Mouse (Mus musculus) neural tube, embryonic 15.5 days (tissue): ENCODE results near the gene Sim1. TPM values are rescaled to one million over a fixed set of nuclear protein-coding genes. Genes with fewer than 3 reads are reported as not detected.

Source experiments
- ATAC-seq: fragments of 200-750 bp; cut with Nextera tagmentation; 2 replicates; pipeline ENCODE4 v1.8.0; 2017; ENCODE audit warnings: mild to moderate bottlenecking, moderate TSS enrichment, moderate library complexity; ENCODE audit not compliant: low FRiP score
- H3K27ac ChIP-seq: fragments of 300-500 bp; sonication (generic); replicated peaks from 2 replicates; pipeline ENCODE4 v1.5.1; 2015; ENCODE audit warnings: mild to moderate bottlenecking, inconsistent platforms
- H3K27me3 ChIP-seq: fragments of 300-500 bp; sonication (generic); replicated peaks from 2 replicates; pipeline ENCODE4 v1.6.1; 2015; ENCODE audit warnings: inconsistent platforms
- H3K36me3 ChIP-seq: fragments of 300-500 bp; sonication (generic); 2 replicates; pipeline ENCODE4 v1.6.1; 2015; ENCODE audit warnings: inconsistent platforms
- H3K4me1 ChIP-seq: fragments of 300-500 bp; sonication (generic); 2 replicates; pipeline ENCODE4 v1.6.1; 2015; ENCODE audit warnings: inconsistent platforms
- H3K4me2 ChIP-seq: fragments of 300-500 bp; sonication (generic); 2 replicates; pipeline ENCODE4 v1.6.1; 2015; ENCODE audit warnings: inconsistent platforms, mild to moderate bottlenecking, moderate library complexity
- H3K4me3 ChIP-seq: fragments of 300-500 bp; sonication (generic); replicated peaks from 2 replicates; pipeline ENCODE4 v1.5.1; 2015; ENCODE audit warnings: mild to moderate bottlenecking, inconsistent platforms
- H3K9ac ChIP-seq: fragments of 300-500 bp; sonication (generic); replicated peaks from 2 replicates; pipeline ENCODE4 v1.6.1; 2015; ENCODE audit warnings: mild to moderate bottlenecking, inconsistent platforms
- H3K9me3 ChIP-seq: fragments of 300-500 bp; sonication (generic); replicated peaks from 2 replicates; pipeline ENCODE4 v1.6.1; 2016; ENCODE audit warnings: inconsistent platforms
- WGBS: fragments of 180-500 bp; shearing (Covaris S2); methylation state at CpG from one replicate; pipeline ENCODE4 v1.1.7; 2015; ENCODE audit warnings: mixed read lengths; 5-methylcytosine and 5-hydroxymethylcytosine counted together
- polyA plus RNA-seq: library from polyadenylated mRNA; unstranded; fragments of >200 nt; fragmentation: Nextera tagmentation; extraction: Ambion mirVana; gene quantifications from 2 replicates; pipeline ENCODE4 v1.2.1, GENCODE M21; 2015

Gene Sim1
- polyA plus RNA-seq, 1 experiment from 2014 or later, result 0.37 TPM

- 2% methylated on average over 26 of the region's 26 CpGs for WGBS
- ATAC-seq, result no peak
- Histone ChIP-seq H3K9ac (no peak overlapping the region), H3K36me3 (no peaks in the 10 kb centered on the region), H3K27me3 (peaks cover 89% of the 10 kb centered on the region), H3K27ac (no peak overlapping the region), H3K4me3 (no peak overlapping the region), H3K9me3 (no peaks in the 10 kb centered on the region), H3K4me1 (peaks cover 12% of the 10 kb centered on the region; the same call in 1 of the 2 replicates), H3K4me2 (no peak overlapping the region)
Observed at GRCm38 (mm10) chr10:50903846-50904763, 9.6 kb downstream of the Sim1 start.

- ATAC-seq, result no peak
- 6% methylated on average over 29 of the region's 29 CpGs for WGBS
Observed at GRCm38 (mm10) chr10:50904764-50905701, 10.5 kb downstream of the Sim1 start.

GRCm38 (mm10) chr10:50910400-50910799 lies 15.8 kb downstream of the Sim1 start:
- ATAC-seq, result 0 out of 2 replicates have a peak, but pooled peaks have one; percentile 53
- Histone ChIP-seq H3K9me3 (no peaks in the 10 kb centered on the region), H3K9ac (no peak overlapping the region), H3K4me1 (peaks cover 10% of the 10 kb centered on the region), H3K4me3 (peak overlapping the region; percentile 16), H3K27ac (no peak overlapping the region), H3K27me3 (peaks cover 75% of the 10 kb centered on the region), H3K36me3 (no peaks in the 10 kb centered on the region), H3K4me2 (peak overlapping the region; percentile 46)
- under 1% methylated on average over 16 of the region's 16 CpGs for WGBS

More at GRCm38 (mm10) chr10:50904764-50905701, 10.5 kb downstream of the Sim1 start:
- peaks cover 97% of the 10 kb centered on the region for H3K27me3 ChIP-seq
- no peaks in the 10 kb centered on the region for H3K9me3 ChIP-seq
- H3K4me2 ChIP-seq, result no peak overlapping the region
- H3K27ac ChIP-seq, result no peak overlapping the region
- no peak overlapping the region for H3K9ac ChIP-seq
- no peak overlapping the region for H3K4me3 ChIP-seq
- no peaks in the 10 kb centered on the region for H3K36me3 ChIP-seq
- H3K4me1 ChIP-seq, result peaks cover 12% of the 10 kb centered on the region; the same call in 1 of the 2 replicates

GRCm38 (mm10) chr10:50910861-50911410 lies 16.4 kb downstream of the Sim1 start:
- peak; percentile 75 for ATAC-seq
- Histone ChIP-seq H3K4me1 (peaks cover 10% of the 10 kb centered on the region), H3K27ac (no peak overlapping the region), H3K36me3 (no peaks in the 10 kb centered on the region), H3K27me3 (peaks cover 69% of the 10 kb centered on the region), H3K9me3 (no peaks in the 10 kb centered on the region), H3K4me2 (peak overlapping the region; percentile 46), H3K4me3 (peak overlapping the region; percentile 16), H3K9ac (no peak overlapping the region)
- 2% methylated on average over 12 of the region's 12 CpGs for WGBS

- no peaks in the 10 kb centered on the region for H3K9me3 ChIP-seq
- no peak for ATAC-seq
- peaks cover 5% of the 10 kb centered on the region for H3K4me1 ChIP-seq
- no peak overlapping the region for H3K4me2 ChIP-seq
- H3K27ac ChIP-seq, result no peak overlapping the region
- H3K36me3 ChIP-seq, result no peaks in the 10 kb centered on the region
- no peak overlapping the region for H3K9ac ChIP-seq
- H3K27me3 ChIP-seq, result peaks cover 23% of the 10 kb centered on the region
- H3K4me3 ChIP-seq, result no peak overlapping the region
- WGBS, result 49% methylated on average over 2 of the region's 2 CpGs
Observed at GRCm38 (mm10) chr10:50915607-50916006, 21.1 kb downstream of the Sim1 start.

GRCm38 (mm10) chr10:50929281-50929680 lies 34.7 kb downstream of the Sim1 start:
- Histone ChIP-seq H3K36me3 (no peaks in the 10 kb centered on the region), H3K4me2 (no peak overlapping the region), H3K4me1 (no peaks in the 10 kb centered on the region), H3K9me3 (no peaks in the 10 kb centered on the region), H3K9ac (no peak overlapping the region), H3K27ac (no peak overlapping the region), H3K4me3 (no peak overlapping the region), H3K27me3 (no peaks in the 10 kb centered on the region)
- 57% methylated on average over 5 of the region's 5 CpGs for WGBS
- ATAC-seq, result no peak

- ATAC-seq, result no peak
- H3K27ac ChIP-seq, result no peak overlapping the region
- H3K4me2 ChIP-seq, result no peak overlapping the region
Observed at GRCm38 (mm10) chr10:50935673-50936072, 41.1 kb downstream of the Sim1 start.

GRCm38 (mm10) chr10:50973625-50974024 lies 79.1 kb downstream of the Sim1 start:
- no peak overlapping the region for H3K9ac ChIP-seq
- 73% methylated on average over 1 of the region's 1 CpGs for WGBS
- no peaks in the 10 kb centered on the region for H3K27me3 ChIP-seq
- ATAC-seq, result no peak
- H3K4me1 ChIP-seq, result no peaks in the 10 kb centered on the region
- no peak overlapping the region for H3K27ac ChIP-seq
- H3K9me3 ChIP-seq, result no peaks in the 10 kb centered on the region
- H3K36me3 ChIP-seq, result no peaks in the 10 kb centered on the region
- no peak overlapping the region for H3K4me3 ChIP-seq
- H3K4me2 ChIP-seq, result no peak overlapping the region

More at GRCm38 (mm10) chr10:50935673-50936072, 41.1 kb downstream of the Sim1 start:
- Histone ChIP-seq H3K9me3 (no peaks in the 10 kb centered on the region), H3K9ac (no peak overlapping the region), H3K27me3 (no peaks in the 10 kb centered on the region), H3K4me1 (no peaks in the 10 kb centered on the region), H3K36me3 (no peaks in the 10 kb centered on the region), H3K4me3 (no peak overlapping the region)

- ATAC-seq, result no peak
- no peak overlapping the region for H3K4me2 ChIP-seq
- 87% methylated on average over 3 of the region's 3 CpGs for WGBS
Observed at GRCm38 (mm10) chr10:50981849-50982248, 87.3 kb downstream of the Sim1 start.

GRCm38 (mm10) chr10:50983620-50984019 lies 89.1 kb downstream of the Sim1 start:
- H3K9ac ChIP-seq, result no peak overlapping the region
- no peak overlapping the region for H3K4me2 ChIP-seq
- 94% methylated on average over 4 of the region's 4 CpGs for WGBS
- H3K9me3 ChIP-seq, result no peaks in the 10 kb centered on the region
- no peaks in the 10 kb centered on the region for H3K36me3 ChIP-seq
- no peak for ATAC-seq
- no peaks in the 10 kb centered on the region for H3K27me3 ChIP-seq
- no peak overlapping the region for H3K4me3 ChIP-seq
- no peak overlapping the region for H3K27ac ChIP-seq
- H3K4me1 ChIP-seq, result no peaks in the 10 kb centered on the region

More at GRCm38 (mm10) chr10:50981849-50982248, 87.3 kb downstream of the Sim1 start:
- H3K36me3 ChIP-seq, result no peaks in the 10 kb centered on the region
- H3K27me3 ChIP-seq, result no peaks in the 10 kb centered on the region
- H3K4me1 ChIP-seq, result no peaks in the 10 kb centered on the region
- no peak overlapping the region for H3K27ac ChIP-seq
- H3K4me3 ChIP-seq, result no peak overlapping the region
- H3K9ac ChIP-seq, result no peak overlapping the region
- no peaks in the 10 kb centered on the region for H3K9me3 ChIP-seq

GRCm38 (mm10) chr10:51007798-51008197 lies 113.2 kb downstream of the Sim1 start:
- H3K27me3 ChIP-seq, result no peaks in the 10 kb centered on the region
- WGBS, result 18% methylated on average over 3 of the region's 3 CpGs
- H3K36me3 ChIP-seq, result no peaks in the 10 kb centered on the region
- no peak overlapping the region for H3K27ac ChIP-seq
- H3K4me2 ChIP-seq, result no peak overlapping the region
- H3K9ac ChIP-seq, result no peak overlapping the region
- no peak overlapping the region for H3K4me3 ChIP-seq
- H3K4me1 ChIP-seq, result peaks cover 7% of the 10 kb centered on the region
- no peak for ATAC-seq
- no peaks in the 10 kb centered on the region for H3K9me3 ChIP-seq
